Mouse (Mus musculus): ENCODE data around the gene Chrdl2.

DNA sequence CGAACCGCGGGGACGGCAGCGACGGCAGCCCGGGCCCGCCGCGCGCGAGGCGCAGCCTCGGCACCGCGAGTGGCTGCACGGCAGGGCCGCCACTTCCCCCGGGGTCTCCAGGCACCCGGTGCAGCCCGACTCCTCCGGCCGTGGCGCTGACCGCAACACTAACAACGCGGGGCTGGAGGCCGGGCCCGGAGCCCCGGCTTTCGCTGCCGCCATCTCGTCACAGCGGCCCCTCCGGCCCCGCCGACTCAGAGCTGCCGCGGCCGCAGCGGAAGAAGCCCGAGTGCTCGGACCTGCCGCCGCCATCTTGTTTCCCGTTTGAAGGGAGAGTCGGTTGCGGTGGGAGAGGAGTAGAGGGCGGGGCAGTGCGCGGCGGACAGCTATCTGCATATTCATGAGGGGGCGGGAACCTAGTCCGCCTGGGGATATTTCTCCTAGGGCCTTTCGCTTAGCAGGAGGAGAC, 25.8 kb upstream of the Chrdl2 start, which contains the start of gene Rnf169:
- TF ChIP-seq ZC3H11A (IDR thresholded peaks at IDR 0.05; ENCODE audit: borderline replicate concordance, low read depth, low read length) (no peak), ZNF384 (IDR thresholded peaks at IDR 0.05; ENCODE audit: low read depth, low read length) (no peak), HCFC1 (IDR thresholded peaks at IDR 0.05; ENCODE audit: borderline replicate concordance, insufficient read depth, low read length) (no peak), CHD2 (IDR thresholded peaks at IDR 0.05; ENCODE audit: low read depth, low read length) (no peak)

Data from ES-E14 (cell line).